Mouse (Mus musculus): ENCODE measurements around the gene Mtus2. TPM values are rescaled to one million over a fixed set of nuclear protein-coding genes. Genes with fewer than 3 reads are reported as not detected.

Gene Mtus2
- polyA plus RNA-seq, 1 experiment from 2014 or later, result 15.8 TPM

- Histone ChIP-seq H3K9ac (ENCODE audit: low read depth, low read length) (no peak overlapping the region), H3K36me3 (ENCODE audit: control insufficient read depth, insufficient read depth) (no peaks in the 10 kb centered on the region), H3K4me3 (ENCODE audit: low read depth, low read length) (no peak overlapping the region), H3K4me2 (replicated peaks; ENCODE audit: low read depth) (no peak overlapping the region), H3K27me3 (replicated peaks; ENCODE audit: control insufficient read depth, insufficient read depth, low read length) (no peaks in the 10 kb centered on the region), H3K4me1 (replicated peaks; ENCODE audit: control insufficient read depth, insufficient read depth, low read length) (no peaks in the 10 kb centered on the region), H3K27ac (ENCODE audit: low read depth, low read length) (no peak overlapping the region), H3K9me3 (ENCODE audit: control insufficient read depth) (0 out of 2 replicates have a peak, but pooled peaks cover 5% of the 10 kb centered on the region)
- WGBS, result 73% methylated on average over 14 of the region's 14 CpGs
- TF ChIP-seq CTCF (IDR thresholded peaks at IDR 0.05; ENCODE audit: low read depth), result no peak
- ATAC-seq, result no peak
These were observed 194.9 kb downstream of the Mtus2 start for GRCm38 (mm10) chr5:148151894-148152599.

- no peak overlapping the region for H3K27ac ChIP-seq (ENCODE audit: low read depth, low read length)
- H3K9me3 ChIP-seq (ENCODE audit: control insufficient read depth), result 0 out of 2 replicates have a peak, but pooled peaks cover 5% of the 10 kb centered on the region
- H3K4me3 ChIP-seq (ENCODE audit: low read depth, low read length), result no peak overlapping the region
- no peak overlapping the region for H3K4me2 ChIP-seq (replicated peaks; ENCODE audit: low read depth)
- H3K27me3 ChIP-seq (replicated peaks; ENCODE audit: control insufficient read depth, insufficient read depth, low read length), result no peaks in the 10 kb centered on the region
- H3K36me3 ChIP-seq (ENCODE audit: control insufficient read depth, insufficient read depth), result no peaks in the 10 kb centered on the region
- no peaks in the 10 kb centered on the region for H3K4me1 ChIP-seq (replicated peaks; ENCODE audit: control insufficient read depth, insufficient read depth, low read length)
- H3K9ac ChIP-seq (ENCODE audit: low read depth, low read length), result no peak overlapping the region
- TF ChIP-seq CTCF (IDR thresholded peaks at IDR 0.05; ENCODE audit: low read depth), result no peak
- WGBS, result 66% methylated on average over 13 of the region's 13 CpGs
- ATAC-seq, result no peak
These were observed 195.7 kb downstream of the Mtus2 start for GRCm38 (mm10) chr5:148152600-148153402.

GRCm38 (mm10) chr5:148153403-148153713 is 196.2 kb downstream of the Mtus2 start:
- no peak for ATAC-seq
- no peak for TF ChIP-seq CTCF (IDR thresholded peaks at IDR 0.05; ENCODE audit: low read depth)
- 76% methylated on average over 9 of the region's 9 CpGs for WGBS

GRCm38 (mm10) chr5:148154727-148155126 is 197.6 kb downstream of the Mtus2 start:
- Histone ChIP-seq H3K9ac (ENCODE audit: low read depth, low read length) (no peak overlapping the region), H3K4me2 (replicated peaks; ENCODE audit: low read depth) (no peak overlapping the region), H3K36me3 (ENCODE audit: control insufficient read depth, insufficient read depth) (no peaks in the 10 kb centered on the region), H3K27me3 (replicated peaks; ENCODE audit: control insufficient read depth, insufficient read depth, low read length) (no peaks in the 10 kb centered on the region), H3K9me3 (ENCODE audit: control insufficient read depth) (no peaks in the 10 kb centered on the region), H3K27ac (ENCODE audit: low read depth, low read length) (no peak overlapping the region), H3K4me3 (ENCODE audit: low read depth, low read length) (no peak overlapping the region), H3K4me1 (replicated peaks; ENCODE audit: control insufficient read depth, insufficient read depth, low read length) (no peaks in the 10 kb centered on the region)
- WGBS, result 78% methylated on average over 3 of the region's 3 CpGs
- TF ChIP-seq CTCF (IDR thresholded peaks at IDR 0.05; ENCODE audit: low read depth), result no peak
- ATAC-seq, result no peak

More at GRCm38 (mm10) chr5:148153403-148153713, 196.2 kb downstream of the Mtus2 start:
- Histone ChIP-seq H3K27me3 (replicated peaks; ENCODE audit: control insufficient read depth, insufficient read depth, low read length) (no peaks in the 10 kb centered on the region), H3K4me2 (replicated peaks; ENCODE audit: low read depth) (no peak overlapping the region), H3K4me1 (replicated peaks; ENCODE audit: control insufficient read depth, insufficient read depth, low read length) (no peaks in the 10 kb centered on the region), H3K27ac (ENCODE audit: low read depth, low read length) (no peak overlapping the region), H3K4me3 (ENCODE audit: low read depth, low read length) (no peak overlapping the region), H3K9ac (ENCODE audit: low read depth, low read length) (no peak overlapping the region), H3K36me3 (ENCODE audit: control insufficient read depth, insufficient read depth) (no peaks in the 10 kb centered on the region), H3K9me3 (ENCODE audit: control insufficient read depth) (0 out of 2 replicates have a peak, but pooled peaks cover 5% of the 10 kb centered on the region)

- Histone ChIP-seq H3K9ac (ENCODE audit: low read depth, low read length) (no peak overlapping the region), H3K4me2 (replicated peaks; ENCODE audit: low read depth) (no peak overlapping the region), H3K36me3 (ENCODE audit: control insufficient read depth, insufficient read depth) (no peaks in the 10 kb centered on the region), H3K4me1 (replicated peaks; ENCODE audit: control insufficient read depth, insufficient read depth, low read length) (no peaks in the 10 kb centered on the region), H3K9me3 (ENCODE audit: control insufficient read depth) (no peaks in the 10 kb centered on the region), H3K27me3 (replicated peaks; ENCODE audit: control insufficient read depth, insufficient read depth, low read length) (no peaks in the 10 kb centered on the region), H3K27ac (ENCODE audit: low read depth, low read length) (no peak overlapping the region), H3K4me3 (ENCODE audit: low read depth, low read length) (no peak overlapping the region)
- ATAC-seq, result no peak
- no peak for TF ChIP-seq CTCF (IDR thresholded peaks at IDR 0.05; ENCODE audit: low read depth)
- WGBS, result 63% methylated on average over 8 of the region's 8 CpGs
These were observed 202.2 kb downstream of the Mtus2 start for GRCm38 (mm10) chr5:148159328-148159727.

GRCm38 (mm10) chr5:148160529-148161154 is 203.5 kb downstream of the Mtus2 start:
- ATAC-seq, result no peak
- no peak overlapping the region for H3K27ac ChIP-seq (ENCODE audit: low read depth, low read length)
- WGBS, result 68% methylated on average over 17 of the region's 17 CpGs
- no peaks in the 10 kb centered on the region for H3K4me1 ChIP-seq (replicated peaks; ENCODE audit: control insufficient read depth, insufficient read depth, low read length)
- H3K4me3 ChIP-seq (ENCODE audit: low read depth, low read length), result no peak overlapping the region
- H3K4me2 ChIP-seq (replicated peaks; ENCODE audit: low read depth), result no peak overlapping the region
- TF ChIP-seq CTCF (IDR thresholded peaks at IDR 0.05; ENCODE audit: low read depth), result no peak
- H3K9me3 ChIP-seq (ENCODE audit: control insufficient read depth), result no peaks in the 10 kb centered on the region
- no peaks in the 10 kb centered on the region for H3K36me3 ChIP-seq (ENCODE audit: control insufficient read depth, insufficient read depth)
- H3K27me3 ChIP-seq (replicated peaks; ENCODE audit: control insufficient read depth, insufficient read depth, low read length), result no peaks in the 10 kb centered on the region
- no peak overlapping the region for H3K9ac ChIP-seq (ENCODE audit: low read depth, low read length)

All from intestine, postnatal 0 days (tissue).